Mouse (Mus musculus) forebrain, embryonic 15.5 days (tissue): Measurements from ENCODE around the gene Trim37. TPM values are rescaled to one million over a fixed set of nuclear protein-coding genes. Genes with fewer than 3 reads are reported as not detected.
"Not testable (repeated sequence)": the region's sequence is repeated elsewhere in the genome, so short reads cannot be mapped to it uniquely, and the experiment has no call there.

Experiments
- ATAC-seq: fragments of 200-750 bp; cut with Nextera tagmentation; replicated peaks from 2 replicates; pipeline ENCODE4 v1.8.0; 2017; ENCODE audit warnings: mild to moderate bottlenecking, moderate TSS enrichment, moderate library complexity
- H3K27ac ChIP-seq: fragments of 300-500 bp; sonication (generic); replicated peaks from 2 replicates; pipeline ENCODE4 v1.5.1; 2015; ENCODE audit warnings: mild to moderate bottlenecking, inconsistent platforms
- H3K27me3 ChIP-seq: fragments of 300-500 bp; sonication (generic); 2 replicates; pipeline ENCODE4 v1.6.1; 2015; ENCODE audit warnings: inconsistent platforms
- H3K36me3 ChIP-seq: fragments of 300-500 bp; sonication (generic); 2 replicates; pipeline ENCODE4 v1.6.1; 2015; ENCODE audit warnings: mild to moderate bottlenecking, inconsistent platforms
- H3K4me1 ChIP-seq: fragments of 300-500 bp; sonication (generic); 2 replicates; pipeline ENCODE4 v1.6.1; 2015; ENCODE audit warnings: inconsistent platforms
- H3K4me2 ChIP-seq: fragments of 300-500 bp; sonication (generic); replicated peaks from 2 replicates; pipeline ENCODE4 v1.6.1; 2015; ENCODE audit warnings: mild to moderate bottlenecking, inconsistent platforms
- H3K4me3 ChIP-seq: fragments of 300-500 bp; sonication (generic); 2 replicates; pipeline ENCODE4 v1.5.1; 2015; ENCODE audit warnings: mild to moderate bottlenecking, inconsistent platforms
- H3K9ac ChIP-seq: fragments of 300-500 bp; sonication (generic); replicated peaks from 2 replicates; pipeline ENCODE4 v1.6.1; 2015; ENCODE audit warnings: mild to moderate bottlenecking, inconsistent platforms
- H3K9me3 ChIP-seq: fragments of 300-500 bp; sonication (generic); 2 replicates; pipeline ENCODE4 v1.6.1; 2016; ENCODE audit warnings: inconsistent platforms
- WGBS: fragments of 180-500 bp; shearing (Covaris S2); methylation state at CpG from one replicate; pipeline ENCODE4 v1.1.7; 2015; ENCODE audit warnings: mixed read lengths; 5-methylcytosine and 5-hydroxymethylcytosine counted together
- microRNA counts: library from miRNA; unstranded; fragments of <30 nt; microRNA quantifications from one replicate; lab custom pipeline; 2016
- microRNA-seq: library from miRNA; unstranded; fragments of <30 nt; microRNA quantifications from one replicate; pipeline ENCODE4, GENCODE M21; 2016
- polyA plus RNA-seq: library from polyadenylated mRNA; unstranded; fragments of >200 nt; fragmentation: Nextera tagmentation; extraction: Ambion mirVana; gene quantifications from 2 replicates; pipeline ENCODE4 v1.2.1, GENCODE M21; 2015

The Trim37 gene
- polyA plus RNA-seq, 1 experiment from 2014 or later = 90.3 TPM

- H3K4me2 ChIP-seq = no peak overlapping the region
- H3K9ac ChIP-seq = no peak overlapping the region
- H3K36me3 ChIP-seq = no peaks in the 10 kb centered on the region
- H3K4me3 ChIP-seq = no peak overlapping the region
- ATAC-seq = no peak
- H3K4me1 ChIP-seq = no peaks in the 10 kb centered on the region
- H3K27ac ChIP-seq = no peak overlapping the region
- no peaks in the 10 kb centered on the region for H3K27me3 ChIP-seq
- 74% methylated on average over 5 of the region's 5 CpGs for WGBS
- no peaks in the 10 kb centered on the region for H3K9me3 ChIP-seq
Observed at GRCm38 (mm10) chr11:87254149-87254548, 127.3 kb downstream of the Trim37 start.

- Histone ChIP-seq H3K4me3 (no peak overlapping the region), H3K9me3 (no peaks in the 10 kb centered on the region), H3K4me2 (no peak overlapping the region), H3K27ac (no peak overlapping the region), H3K27me3 (no peaks in the 10 kb centered on the region), H3K4me1 (no peaks in the 10 kb centered on the region), H3K36me3 (no peaks in the 10 kb centered on the region), H3K9ac (no peak overlapping the region)
- WGBS = 91% methylated on average over 5 of the region's 5 CpGs
- ATAC-seq = no peak
Observed at GRCm38 (mm10) chr11:87257282-87257681, 130.4 kb downstream of the Trim37 start.

- ATAC-seq = no peak
Observed at GRCm38 (mm10) chr11:87259792-87260191, 132.9 kb downstream of the Trim37 start.

GRCm38 (mm10) chr11:87261705-87262104 is 134.8 kb downstream of the Trim37 start:
- ATAC-seq, H3K4me2 ChIP-seq, H3K4me1 ChIP-seq, H3K9ac ChIP-seq, H3K4me3 ChIP-seq, H3K9me3 ChIP-seq, H3K27ac ChIP-seq, H3K36me3 ChIP-seq, H3K27me3 ChIP-seq: not testable (repeated sequence)
- 86% methylated on average over 4 of the region's 4 CpGs for WGBS

More at GRCm38 (mm10) chr11:87259792-87260191, 132.9 kb downstream of the Trim37 start:
- no peaks in the 10 kb centered on the region for H3K9me3 ChIP-seq
- H3K27me3 ChIP-seq = no peaks in the 10 kb centered on the region
- no peak overlapping the region for H3K27ac ChIP-seq
- no peaks in the 10 kb centered on the region for H3K36me3 ChIP-seq
- no peak overlapping the region for H3K4me3 ChIP-seq
- no peak overlapping the region for H3K4me2 ChIP-seq
- peaks cover 9% of the 10 kb centered on the region for H3K4me1 ChIP-seq
- 93% methylated on average over 10 of the region's 10 CpGs for WGBS
- H3K9ac ChIP-seq = no peak overlapping the region

- no peak overlapping the region for H3K4me2 ChIP-seq
- no peaks in the 10 kb centered on the region for H3K27me3 ChIP-seq
- no peaks in the 10 kb centered on the region for H3K36me3 ChIP-seq
Observed at GRCm38 (mm10) chr11:87263946-87264345, 137.1 kb downstream of the Trim37 start.

GRCm38 (mm10) chr11:87266246-87266645 is 139.4 kb downstream of the Trim37 start:
- Histone ChIP-seq H3K9me3 (no peaks in the 10 kb centered on the region), H3K9ac (no peak overlapping the region), H3K27ac (no peak overlapping the region), H3K4me2 (no peak overlapping the region), H3K36me3 (no peaks in the 10 kb centered on the region), H3K4me3 (no peak overlapping the region), H3K4me1 (peaks cover 18% of the 10 kb centered on the region), H3K27me3 (no peaks in the 10 kb centered on the region)
- ATAC-seq = no peak
- WGBS = 64% methylated on average over 4 of the region's 4 CpGs

More at GRCm38 (mm10) chr11:87263946-87264345, 137.1 kb downstream of the Trim37 start:
- H3K9ac ChIP-seq = no peak overlapping the region
- WGBS = 29% methylated on average over 7 of the region's 7 CpGs
- H3K4me3 ChIP-seq = no peak overlapping the region
- no peak for ATAC-seq
- H3K4me1 ChIP-seq = peaks cover 13% of the 10 kb centered on the region
- H3K9me3 ChIP-seq = no peaks in the 10 kb centered on the region
- no peak overlapping the region for H3K27ac ChIP-seq

GRCm38 (mm10) chr11:87268803-87269202 is 141.9 kb downstream of the Trim37 start:
- no peak overlapping the region for H3K4me2 ChIP-seq
- H3K27ac ChIP-seq = no peak overlapping the region
- no peaks in the 10 kb centered on the region for H3K27me3 ChIP-seq
- H3K4me1 ChIP-seq = peaks cover 15% of the 10 kb centered on the region
- no peaks in the 10 kb centered on the region for H3K9me3 ChIP-seq
- H3K36me3 ChIP-seq = no peaks in the 10 kb centered on the region
- ATAC-seq = no peak
- no peak overlapping the region for H3K4me3 ChIP-seq
- WGBS = 86% methylated on average over 2 of the region's 2 CpGs
- no peak overlapping the region for H3K9ac ChIP-seq

MicroRNA genes within 50 kb of the gene (microRNA counts, 519-probe panel; counts per million panel counts)
- 4,359 counts per million, percentile 94 among the panel's probes with 10 or more counts for microRNA mmu-miR-301a (lab: Ali Mortazavi, UCI)

Small RNA genes within 50 kb of the gene (microRNA-seq; reads per million reads assigned to microRNA genes)
- gene Mir301 = 3,245 reads per million, percentile 88 among the genes with 10 or more reads in this experiment

Other genes with a start within 250 kb of the Trim37 start
- 8.1 and 8.3 TPM in 2 replicates for gene Ypel2, start 133.4 kb upstream of the Trim37 start, polyA plus RNA-seq
- 187 TPM in 2 replicates for gene Gdpd1, start 53.0 kb upstream of the Trim37 start, polyA plus RNA-seq
- gene Smg8, start 40.3 kb upstream of the Trim37 start, polyA plus RNA-seq = 22.2 and 22.6 TPM in 2 replicates
- gene Prr11, start 18.4 kb upstream of the Trim37 start, polyA plus RNA-seq = 4.0 and 4.3 TPM in 2 replicates
- gene Ska2, start 17.8 kb upstream of the Trim37 start, polyA plus RNA-seq = 73.9 and 80.2 TPM in 2 replicates
- 26.3 and 26.4 TPM in 2 replicates for gene Ppm1e, start 231.9 kb downstream of the Trim37 start, polyA plus RNA-seq